In genomic region chr9:20861821-20862220, GRCm38 (mm10) we compare ENCODE assay signal across 9 mouse cellular contexts. TPM values are rescaled to one million over a fixed set of nuclear protein-coding genes. Genes with fewer than 3 reads are reported as not detected.
DNase-seq lines count a peak whose midpoint lies in the region; ATAC-seq lines count a peak whose summit lies in the region.
"Had no signal": no experiment of that assay in that cellular context is flagged by ENCODE, and none has a peak within 500 bp of the region (broad histone marks: within the 10 kb centered on the region; RNA-seq: fewer than 3 reads in every experiment).

No protein-coding gene starts in this region.

- no peak overlapping the region for H3K27ac ChIP-seq in heart, embryonic 10.5 days

- H3K9me3 ChIP-seq in heart, embryonic 10.5 days: no peaks in the 10 kb centered on the region

- peak; percentile 31; the same call in 1 of the 2 replicates for ATAC-seq in common myeloid progenitor, adult 5-6 weeks (replicated peaks; ENCODE audit: low read depth, poor library complexity, severe bottlenecking)

- WGBS in heart, embryonic 10.5 days: 12% methylated on average over 4 of the region's 4 CpGs

- no peaks in the 10 kb centered on the region for H3K4me1 ChIP-seq in heart, embryonic 10.5 days

- peaks cover 10% of the 10 kb centered on the region for H3K27me3 ChIP-seq in heart, embryonic 10.5 days (ENCODE audit: insufficient read depth, poor library complexity, severe bottlenecking)

- DNase-seq in adrenal gland, postnatal 25 days: peak; percentile 31
- DNase-seq in adrenal gland, adult 8-10 months: no peak
- peak; percentile 41 to 51 for DNase-seq in layer of hippocampus, postnatal 10 days (ENCODE audit: low spot score in 2 of 2)
- no peak for DNase-seq in layer of hippocampus, adult 11-12 months (ENCODE audit: low spot score)
- DNase-seq in naive thymus-derived CD4-positive, alpha-beta T cell, adult 2 months (ENCODE audit: low read depth): peak; percentile 56
- no peak for DNase-seq in urinary bladder, postnatal 10 days (ENCODE audit: low spot score)
- no peak for DNase-seq in heart, embryonic 10.5 days (ENCODE audit: low spot score)

- no peak overlapping the region for H3K4me3 ChIP-seq in heart, embryonic 10.5 days

- H3K36me3 ChIP-seq in heart, embryonic 10.5 days: no peaks in the 10 kb centered on the region

RNA-seq across cellular contexts. Expression of gene A230050P20Rik, which starts 6.6 kb away (rescaled TPM):
- 22.5 and 33.4 TPM in 2 replicates for total RNA-seq in adrenal gland, postnatal 25 days (2021)
- total RNA-seq in adrenal gland, adult 8-10 months (2022): 10 to 100 TPM; 17.8 to 48.3 (median 32.4) TPM
- total RNA-seq in layer of hippocampus, postnatal 10 days (2021): 10 to 100 TPM; 48.2 to 55.5 TPM
- total RNA-seq in common myeloid progenitor, adult 5-6 weeks (2017): 25.7 and 27.9 TPM in 2 replicates
- polyA plus RNA-seq in heart, embryonic 10.5 days (2016; fragmentation: Nextera tagmentation; extraction: Ambion mirVana): 2.5 and 3.0 TPM in 2 replicates

RNA-seq across cellular contexts. Expression of gene Angptl6, which starts 17.7 kb away (rescaled TPM):
- 2.9 and 3.7 TPM in 2 replicates for total RNA-seq in adrenal gland, postnatal 25 days (2021)
- 1 to 10 TPM; 2.7 to 4.8 (median 3.2) TPM for total RNA-seq in adrenal gland, adult 8-10 months (2022)
- total RNA-seq in layer of hippocampus, postnatal 10 days (2021): 10 to 100 TPM; 10.4 to 12.8 TPM
- 0.50 and 1.7 TPM in 2 replicates for total RNA-seq in common myeloid progenitor, adult 5-6 weeks (2017)
- polyA plus RNA-seq in heart, embryonic 10.5 days (2016; fragmentation: Nextera tagmentation; extraction: Ambion mirVana): 3.5 and 7.2 TPM in 2 replicates

RNA-seq across cellular contexts. Expression of gene Ppan, which starts 26.2 kb away (rescaled TPM):
- total RNA-seq in adrenal gland, postnatal 25 days (2021): 37.2 and 37.3 TPM in 2 replicates
- 10 to 100 TPM; 27.8 to 43.1 (median 35.8) TPM for total RNA-seq in adrenal gland, adult 8-10 months (2022)
- 10 to 100 TPM; 28.9 to 35.8 TPM for total RNA-seq in layer of hippocampus, postnatal 10 days (2021)
- 140 and 152 TPM in 2 replicates for total RNA-seq in common myeloid progenitor, adult 5-6 weeks (2017)
- polyA plus RNA-seq in heart, embryonic 10.5 days (2016; fragmentation: Nextera tagmentation; extraction: Ambion mirVana): 66.0 and 95.8 TPM in 2 replicates

RNA-seq across cellular contexts. Expression of gene Eif3g, which starts 36.6 kb away (rescaled TPM):
- 143 and 150 TPM in 2 replicates for total RNA-seq in adrenal gland, postnatal 25 days (2021)
- 100 to 1,000 TPM; 152 to 182 (median 170) TPM for total RNA-seq in adrenal gland, adult 8-10 months (2022)
- total RNA-seq in layer of hippocampus, postnatal 10 days (2021): 100 to 1,000 TPM; 137 to 144 TPM
- total RNA-seq in common myeloid progenitor, adult 5-6 weeks (2017): 188 and 215 TPM in 2 replicates
- 327 and 389 TPM in 2 replicates for polyA plus RNA-seq in heart, embryonic 10.5 days (2016; fragmentation: Nextera tagmentation; extraction: Ambion mirVana)

RNA-seq across cellular contexts. Expression of gene Rdh8, which starts 43.5 kb away (rescaled TPM):
- total RNA-seq in adrenal gland, postnatal 25 days (2021): not detected in 2 replicates
- total RNA-seq in adrenal gland, adult 8-10 months (2022): not detected
- not detected for total RNA-seq in layer of hippocampus, postnatal 10 days (2021)
- not detected in 2 replicates for total RNA-seq in common myeloid progenitor, adult 5-6 weeks (2017)
- not detected in 2 replicates for polyA plus RNA-seq in heart, embryonic 10.5 days (2016; fragmentation: Nextera tagmentation; extraction: Ambion mirVana)
- polyA plus RNA-seq: lung, embryonic 16.5 days had no signal

Comparison
In these comparisons a context has a peak if more than half of its experiments do, and no peak if none do; other contexts are left out.
1. DNase-seq: peak in adrenal gland, postnatal 25 days (single experiment), layer of hippocampus, postnatal 10 days (2 of 2) and naive thymus-derived CD4-positive, alpha-beta T cell, adult 2 months (single experiment); none in adrenal gland, adult 8-10 months (single experiment), layer of hippocampus, adult 11-12 months (single experiment), urinary bladder, postnatal 10 days (single experiment) and heart, embryonic 10.5 days (single experiment).